ENCODE assay signal across 8 mouse cellular contexts in the genomic region with DNA sequence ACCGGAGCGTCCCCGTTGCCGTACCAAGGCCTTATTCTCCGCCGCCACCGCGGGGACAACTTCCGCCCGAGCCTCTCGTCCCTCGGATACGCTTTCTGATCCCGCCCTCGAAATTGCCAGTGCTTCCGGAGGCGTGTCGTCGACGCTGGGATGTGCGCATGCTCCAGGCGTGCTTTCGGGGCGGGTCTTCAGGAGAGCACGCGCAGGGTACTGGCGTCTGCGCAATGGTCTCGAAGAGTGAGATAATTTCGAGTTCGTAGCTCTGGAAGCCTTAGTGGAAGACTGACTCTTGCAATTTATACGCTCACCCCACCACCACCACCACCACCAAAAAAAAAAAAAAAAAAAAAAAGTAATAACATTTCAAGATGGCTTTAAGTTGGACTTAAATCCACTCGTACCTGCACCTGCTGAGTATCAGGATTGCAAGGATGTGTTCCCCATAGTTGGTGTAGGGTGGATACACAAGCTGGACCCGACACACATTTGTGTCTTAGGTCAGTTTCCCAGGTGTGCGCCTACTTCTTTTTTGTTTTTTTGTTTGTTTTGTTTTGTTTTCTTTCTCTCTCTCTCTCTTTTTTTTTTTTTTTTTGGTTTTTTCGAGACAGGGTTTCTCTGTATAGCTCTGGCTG. TPM values are rescaled to one million over a fixed set of nuclear protein-coding genes. Genes with fewer than 3 reads are reported as not detected.
A peak's percentile ranks its signal among the peaks of the same experiment; 100 is the strongest.
DNase-seq lines count a peak whose midpoint lies in the region; ATAC-seq lines count a peak whose summit lies in the region.

A gene (minus strand): TSS at position 94 of the 632 bp plus-strand sequence.

- peak within 1 kb of the TSS; percentile 96 for H3K4me3 ChIP-seq in hindbrain, embryonic 12.5 days

- peaks cover 10% of the 10 kb centered on the region for H3K36me3 ChIP-seq in hindbrain, embryonic 12.5 days

- peaks cover 25% of the 10 kb centered on the region for H3K4me1 ChIP-seq in hindbrain, embryonic 12.5 days

- peak within 1 kb of the TSS; percentile 66 for H3K27ac ChIP-seq in hindbrain, embryonic 12.5 days

- H3K9ac ChIP-seq in hindbrain, embryonic 12.5 days = peak within 1 kb of the TSS; percentile 95

- peak; percentile 95 for ATAC-seq in hindbrain, embryonic 12.5 days (ENCODE audit: low FRiP score)

- peak within 1 kb of the TSS; percentile 91 for H3K4me2 ChIP-seq in hindbrain, embryonic 12.5 days (replicated peaks)

- WGBS in hindbrain, embryonic 12.5 days = 6% methylated on average over 36 of the region's 36 CpGs

- H3K9me3 ChIP-seq in hindbrain, embryonic 12.5 days (replicated peaks) = no peaks in the 10 kb centered on the region

- H3K27me3 ChIP-seq in hindbrain, embryonic 12.5 days = no peaks in the 10 kb centered on the region

- DNase-seq in Muller cell, postnatal 12 days (ENCODE audit: inconsistent ontology term) = peak; percentile 93
- peak; percentile 96 for DNase-seq in cerebellum, adult 9-11 months
- peak; percentile 91 to 94 for DNase-seq in frontal cortex, postnatal 10 days (ENCODE audit: low spot score in 2 of 2)
- DNase-seq in layer of hippocampus, postnatal 14 days (ENCODE audit: low spot score in 2 of 2) = peak; percentile 92 to 97
- DNase-seq in lung, postnatal 14 days = peak; percentile 96
- peak; percentile 88 for DNase-seq in retina, adult 2 months (ENCODE audit: low read depth, low spot score)
- peak; percentile 96 for DNase-seq in thymus, postnatal 36 days

RNA-seq across cellular contexts. Expression of the gene that starts here (rescaled TPM):
- 26.5 and 27.3 TPM in 2 replicates for polyA plus RNA-seq in hindbrain, embryonic 12.5 days (2016; fragmentation: Nextera tagmentation; extraction: Ambion mirVana)
- 10 to 100 TPM; 22.0 to 26.3 TPM for total RNA-seq in layer of hippocampus, postnatal 14 days (2021)

Comparison
In these comparisons a context has a peak if more than half of its experiments do, and no peak if none do; other contexts are left out.
1. Peak in every context shown above with its lines: DNase-seq, ATAC-seq, H3K4me3 ChIP-seq and H3K27ac ChIP-seq.